Mouse (Mus musculus) lung, postnatal 36 days (tissue): Measurements from ENCODE around the gene Cpne5.
"Not testable (repeated sequence)": the region's sequence is repeated elsewhere in the genome, so short reads cannot be mapped to it uniquely, and the experiment has no call there.

Experiments used
- DNase-seq: peaks from one replicate; pipeline ENCODE4 v3.0.0; 2022; ENCODE audit warnings: mixed read lengths

The Cpne5 gene

GRCm38 (mm10) chr17:29256507-29256906 lies 18.5 kb upstream of the Cpne5 start:
- DNase-seq: no peak

- not testable (repeated sequence) for DNase-seq
Measured at GRCm38 (mm10) chr17:29254784-29255183, 16.8 kb upstream of the Cpne5 start.

- no peak for DNase-seq
Measured at GRCm38 (mm10) chr17:29253684-29254083, 15.7 kb upstream of the Cpne5 start.

DNA sequence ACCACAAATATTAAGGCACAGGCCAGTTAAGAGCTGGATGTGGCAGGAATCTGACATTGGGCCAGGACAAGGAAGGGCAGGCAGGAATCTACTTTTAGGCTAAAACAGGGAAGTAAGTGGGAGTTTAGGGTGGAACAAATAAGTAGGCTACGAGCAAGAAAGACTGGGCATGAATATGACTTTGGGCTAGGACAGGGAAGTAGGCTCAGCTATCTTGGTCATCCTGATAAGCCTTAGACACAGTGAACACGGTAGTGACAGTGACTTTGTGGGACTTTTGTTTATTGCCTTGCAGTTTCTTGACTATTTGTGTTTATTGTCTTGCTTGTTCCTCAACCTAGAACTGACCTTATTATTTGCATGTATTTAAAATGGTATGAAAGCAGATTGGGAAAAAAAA lies 15.3 kb upstream of the Cpne5 start:
- DNase-seq: no peak

DNA sequence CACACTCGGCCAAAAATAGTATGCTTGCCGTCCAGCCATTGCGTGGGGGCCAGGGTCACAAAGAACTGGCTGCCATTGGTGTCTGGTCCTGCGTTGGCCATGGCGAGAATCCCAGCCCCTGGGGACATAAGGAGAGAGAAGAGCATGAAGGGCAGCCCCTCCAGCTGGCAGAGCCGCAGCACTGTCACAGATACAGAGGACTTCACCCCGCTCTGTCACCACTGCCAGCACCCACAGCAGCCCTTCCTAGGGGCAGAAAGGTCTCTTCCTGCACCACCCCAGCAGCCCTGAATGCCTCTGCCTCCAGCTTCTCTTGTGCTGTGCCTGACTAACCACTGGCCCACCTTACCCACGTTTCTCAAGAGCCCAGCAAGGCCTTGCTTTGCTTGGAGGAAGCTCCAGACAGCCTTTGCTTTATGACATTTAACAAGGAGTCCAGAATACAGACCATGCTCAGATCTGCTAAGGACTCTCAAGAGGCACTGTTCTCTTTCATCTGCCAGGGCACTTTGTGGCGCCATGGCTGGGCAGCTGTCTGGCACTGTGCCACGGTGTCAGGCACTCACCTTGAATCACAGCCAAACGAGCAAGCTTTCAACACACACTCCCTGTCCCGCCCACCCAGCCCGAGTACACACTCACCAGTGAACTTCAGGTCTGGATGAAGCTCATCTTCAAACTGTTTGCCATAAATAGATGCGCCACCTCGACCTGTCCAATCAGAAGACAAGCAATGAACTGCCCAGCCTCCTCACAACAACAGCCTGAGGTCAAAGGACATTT lies 13.8 kb upstream of the Cpne5 start:
- DNase-seq: peak; percentile 88

- DNase-seq: not testable (repeated sequence)
Measured at GRCm38 (mm10) chr17:29251006-29251405, 13.0 kb upstream of the Cpne5 start.

DNA sequence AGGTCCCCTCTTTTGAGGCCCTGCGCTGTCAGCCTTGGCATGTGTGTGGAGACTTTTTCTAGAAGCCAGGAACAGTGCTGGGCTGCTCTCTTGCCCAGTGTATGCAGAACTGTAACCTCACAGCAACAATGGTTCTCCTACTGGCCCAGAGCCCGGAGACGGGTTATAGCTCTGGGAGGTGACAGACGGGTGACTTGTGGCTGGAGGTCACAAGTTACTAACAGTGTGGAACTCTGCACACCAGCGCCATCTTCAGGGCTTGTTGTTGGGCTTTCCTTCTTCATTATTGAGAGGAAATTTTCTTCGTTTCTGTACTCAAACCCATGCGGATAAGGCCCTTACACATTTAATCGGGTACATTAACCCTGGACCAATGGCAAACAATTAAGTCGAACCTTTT lies 11.5 kb upstream of the Cpne5 start:
- peak; percentile 62 for DNase-seq

DNA sequence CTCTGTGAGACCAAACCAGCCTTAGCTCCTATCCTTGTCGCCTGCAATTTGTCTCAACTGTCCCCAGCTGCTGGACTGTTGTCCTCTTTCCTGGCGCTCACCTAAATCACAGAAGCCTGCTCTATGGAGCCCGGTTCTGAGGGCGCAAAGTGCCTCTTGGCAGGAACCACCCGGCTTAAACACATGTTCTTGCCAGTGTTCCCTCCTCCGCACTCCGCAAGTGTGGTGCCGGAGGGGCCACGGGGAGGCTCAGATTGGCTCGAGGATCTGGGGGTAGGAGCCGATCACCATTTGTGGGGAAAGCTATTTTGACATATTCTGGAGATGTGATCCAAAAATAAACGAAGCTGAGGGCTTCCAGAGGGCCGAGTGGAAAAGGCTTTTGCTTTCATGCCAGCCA lies 9.9 kb upstream of the Cpne5 start:
- no peak for DNase-seq

DNA sequence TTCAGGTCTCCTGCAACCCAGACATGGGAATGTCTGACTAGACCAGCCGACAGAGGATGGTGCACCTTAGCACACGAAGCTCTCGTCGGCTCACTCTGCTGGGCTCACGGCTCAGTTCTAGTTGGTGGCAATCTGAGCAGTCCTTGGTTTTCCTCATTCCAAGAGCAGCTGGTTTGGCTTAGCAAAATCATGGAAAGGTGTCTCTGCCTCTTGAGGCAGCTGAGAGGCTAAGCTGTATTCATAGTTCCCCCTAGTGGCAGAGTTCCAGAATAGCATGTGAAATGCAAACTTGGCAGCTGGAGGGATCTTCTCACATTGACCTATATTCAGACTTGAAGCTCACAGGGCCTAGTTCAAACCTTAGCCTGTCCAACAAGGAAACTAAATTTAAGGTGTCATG lies 8.6 kb upstream of the Cpne5 start:
- DNase-seq: peak; percentile 67

DNA sequence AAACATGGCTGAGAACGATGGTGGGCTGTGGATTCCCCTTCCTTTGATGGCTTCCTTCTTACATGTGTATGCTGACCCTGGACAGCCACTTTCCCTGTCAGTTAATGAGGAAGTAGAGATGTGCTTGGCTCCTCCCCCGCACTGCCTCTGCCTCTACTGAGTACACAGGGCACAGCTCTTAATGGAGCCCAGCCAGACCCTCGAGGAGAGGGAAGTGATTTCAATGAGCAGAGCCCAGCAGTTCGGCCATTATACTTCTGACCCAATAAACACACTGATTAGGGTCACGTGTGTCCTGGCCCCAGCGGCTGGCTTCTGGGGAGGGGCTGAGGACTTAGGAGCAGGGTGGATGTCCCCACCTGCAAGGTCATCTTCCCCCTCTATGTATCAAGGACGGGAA lies 7.8 kb upstream of the Cpne5 start:
- peak; percentile 75 for DNase-seq

GRCm38 (mm10) chr17:29244912-29245311 lies 6.9 kb upstream of the Cpne5 start:
- no peak for DNase-seq

DNA sequence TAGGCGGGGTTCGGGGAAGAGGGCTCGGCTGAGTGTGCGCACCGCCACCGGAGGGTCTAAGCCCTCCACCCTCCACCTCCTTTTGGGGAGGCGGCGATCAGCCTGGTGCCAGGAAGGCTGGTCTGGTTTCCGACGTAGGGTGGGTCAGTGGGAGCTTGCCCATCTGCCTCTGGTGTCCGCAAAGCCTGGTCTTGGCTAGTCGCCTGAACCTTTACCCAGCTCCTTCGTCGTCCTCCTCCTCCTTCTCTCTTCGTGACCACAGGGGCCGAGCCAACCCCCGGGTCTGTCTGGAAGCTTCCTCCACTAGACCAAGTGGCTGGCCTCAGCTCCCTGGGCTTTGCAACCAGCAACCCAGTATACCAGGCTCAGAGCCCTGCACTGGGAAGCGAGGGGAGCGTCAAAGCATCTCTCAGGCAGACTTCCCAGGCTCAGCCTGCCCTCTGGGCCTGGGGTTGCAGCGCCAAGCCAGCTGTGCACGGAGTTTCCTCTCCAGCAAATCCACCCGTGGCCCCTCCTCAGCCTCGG lies 516 bp upstream of the Cpne5 start:
- DNase-seq: no peak

- no peak for DNase-seq
Measured at GRCm38 (mm10) chr17:29237267-29237771, 648 bp downstream of the Cpne5 start.

GRCm38 (mm10) chr17:29236111-29236510 lies 1.9 kb downstream of the Cpne5 start:
- DNase-seq: no peak

DNA sequence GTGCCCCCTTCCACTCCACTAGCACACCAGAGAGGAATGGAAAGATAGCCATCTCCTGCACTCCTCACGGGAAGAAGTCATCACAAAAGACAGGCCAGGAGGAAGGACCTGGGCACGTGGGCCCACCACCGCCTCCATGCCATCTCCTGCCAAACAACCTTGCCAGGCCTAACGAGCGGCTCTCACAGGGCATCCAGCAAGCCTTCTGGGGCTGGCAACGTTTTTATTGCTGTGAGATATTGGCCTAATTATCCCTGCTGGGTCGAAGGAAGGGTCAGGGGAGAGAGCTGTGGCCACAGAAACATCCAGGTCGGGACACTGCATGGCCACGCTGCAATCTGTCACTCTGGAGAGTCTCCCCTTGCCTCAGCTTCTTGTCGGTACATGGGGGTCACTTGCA lies 6.9 kb downstream of the Cpne5 start:
- DNase-seq: no peak

- no peak for DNase-seq
Measured at GRCm38 (mm10) chr17:29220631-29221030, 17.3 kb downstream of the Cpne5 start.

DNA sequence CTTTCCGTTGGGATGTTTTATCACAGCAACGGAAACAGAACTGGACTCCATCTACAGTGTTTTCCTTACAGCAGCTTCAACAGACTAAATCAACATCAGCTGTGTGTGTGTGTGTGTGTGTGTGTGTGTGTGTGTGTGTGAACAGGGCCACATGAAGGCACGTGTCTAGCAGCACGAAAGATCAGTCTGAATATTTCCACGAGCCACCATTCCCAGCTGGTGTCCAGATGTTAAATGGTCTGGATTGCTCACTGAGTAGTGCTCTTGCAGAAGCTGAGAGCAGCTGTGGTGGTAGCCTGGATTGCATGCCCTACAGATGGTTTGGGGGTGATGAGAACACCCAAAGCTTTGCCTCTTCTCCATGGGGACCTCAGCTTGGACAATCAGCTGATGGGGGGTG lies 19.9 kb downstream of the Cpne5 start:
- no peak for DNase-seq

DNA sequence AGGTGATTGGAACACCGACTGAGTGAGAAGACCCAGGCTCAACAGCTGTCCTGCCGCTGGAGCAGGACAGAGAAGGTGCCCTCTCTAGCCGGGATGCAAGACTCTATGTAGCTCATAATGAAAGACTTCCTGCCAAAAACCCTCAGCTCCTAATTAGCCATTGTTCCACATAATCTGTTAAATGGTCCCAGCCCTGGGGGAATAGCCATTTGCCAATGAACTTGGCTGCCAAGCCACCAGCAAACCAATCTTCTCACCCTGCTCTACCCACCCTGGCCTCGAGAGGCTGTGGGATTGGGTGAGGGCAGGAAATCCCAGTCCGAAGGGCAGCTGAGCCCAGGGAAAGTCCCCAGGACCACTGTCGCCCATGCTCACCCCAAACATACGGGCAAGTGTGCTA lies 21.9 kb downstream of the Cpne5 start:
- DNase-seq: no peak

- no peak for DNase-seq
Measured at GRCm38 (mm10) chr17:29214655-29215054, 23.3 kb downstream of the Cpne5 start.

DNA sequence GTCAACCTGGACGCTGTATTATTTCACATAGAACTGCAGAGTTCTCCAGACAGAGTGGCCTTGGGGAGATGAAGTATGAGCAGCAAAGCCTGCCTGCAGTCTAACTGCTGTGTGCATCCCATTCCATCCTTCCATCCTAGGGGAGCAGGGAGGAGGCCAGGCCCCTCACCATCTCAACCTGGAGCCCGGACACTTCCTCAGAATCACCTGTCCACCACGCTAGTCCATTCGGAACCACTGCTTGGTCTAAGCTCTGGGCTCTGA lies 23.8 kb downstream of the Cpne5 start:
- DNase-seq: no peak

DNA sequence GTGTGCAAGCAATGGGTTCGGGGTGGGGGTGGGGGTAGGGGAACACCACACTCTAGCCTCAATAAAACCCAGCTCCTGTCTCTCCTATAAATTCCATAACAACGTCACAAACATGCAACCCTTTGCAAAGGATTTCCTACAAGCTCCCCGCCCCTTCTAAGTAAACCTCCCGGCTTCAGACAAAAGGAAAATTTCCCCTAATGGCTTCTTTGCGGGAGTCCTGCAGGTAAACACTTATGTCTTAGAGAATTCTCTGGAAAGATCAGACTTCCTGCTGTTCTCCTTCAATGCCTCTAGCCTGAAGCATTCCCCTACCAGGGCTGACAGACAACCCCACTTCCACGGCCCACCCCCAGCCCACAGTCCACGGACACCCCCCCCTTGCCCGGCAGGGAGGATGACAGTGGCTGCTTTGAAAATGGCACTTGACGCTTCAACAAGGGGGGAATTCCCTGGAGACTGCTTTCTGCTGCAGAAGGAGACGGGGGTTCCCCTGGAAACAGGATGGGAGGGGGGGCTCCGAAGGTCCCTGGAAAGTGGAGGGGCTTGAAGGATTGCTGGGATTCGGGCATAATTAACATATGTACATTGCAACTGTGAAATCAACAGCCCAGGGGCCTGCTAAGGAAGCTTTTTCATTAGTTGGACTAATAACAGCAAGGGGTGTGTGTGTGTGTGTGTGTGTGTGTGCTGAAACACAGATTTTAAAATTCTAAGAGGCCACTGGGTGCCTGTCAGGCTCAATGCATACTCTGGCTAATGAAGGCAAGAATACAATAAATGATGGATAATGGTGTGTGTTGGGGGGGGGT lies 24.4 kb downstream of the Cpne5 start:
- peak; percentile 6 for DNase-seq

DNA sequence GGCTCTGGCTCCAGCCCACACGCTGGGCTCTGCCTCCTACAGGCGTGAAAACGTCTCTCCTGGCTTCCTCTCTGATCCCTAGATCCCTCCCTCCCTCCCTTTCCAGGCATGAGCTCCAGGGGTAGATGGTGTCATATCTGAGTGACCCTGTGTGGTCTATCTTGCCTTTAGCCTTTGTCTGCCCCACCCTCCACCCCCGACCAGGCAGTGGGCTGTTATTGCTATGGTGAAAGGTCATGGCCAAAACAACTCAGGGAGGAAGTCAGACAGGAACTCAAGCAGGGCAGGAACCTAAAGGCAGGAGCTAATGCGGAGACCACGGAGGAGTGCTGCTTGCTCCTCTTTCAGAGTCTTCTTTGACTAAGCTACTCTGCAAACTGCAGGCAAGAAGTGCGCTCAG lies 26.1 kb downstream of the Cpne5 start:
- DNase-seq: no peak

- DNase-seq: no peak
Measured at GRCm38 (mm10) chr17:29210037-29210436, 27.9 kb downstream of the Cpne5 start.

DNA sequence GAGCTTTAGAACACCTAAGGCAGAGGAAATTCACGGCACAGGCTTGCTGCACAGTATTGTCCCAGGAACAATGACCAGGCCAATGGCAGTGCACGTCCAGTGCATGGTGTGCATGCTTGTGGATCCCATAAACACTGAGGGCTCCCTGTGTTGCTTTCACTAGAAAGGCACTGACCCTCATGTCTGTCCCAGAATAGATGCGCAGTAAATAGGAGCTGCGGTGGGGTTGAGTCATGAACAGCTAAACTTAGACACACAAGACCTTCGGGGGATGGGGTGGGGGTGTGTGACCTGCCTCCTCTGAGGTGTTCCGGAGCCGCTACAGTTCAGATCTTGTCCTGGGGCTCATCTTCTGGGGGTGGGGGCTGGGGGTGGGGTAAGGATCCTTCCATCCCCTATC lies 31.9 kb downstream of the Cpne5 start:
- no peak for DNase-seq
